Mouse (Mus musculus) kidney, postnatal 0 days (tissue): Measurements from ENCODE around the gene Mmp15. TPM values are rescaled to one million over a fixed set of nuclear protein-coding genes. Genes with fewer than 3 reads are reported as not detected.

Source experiments
- ATAC-seq: fragments of 200-750 bp; cut with Nextera tagmentation; replicated peaks from 2 replicates; pipeline ENCODE4 v1.8.0; 2017; ENCODE audit warnings: low read depth, moderate number of reproducible peaks, moderate TSS enrichment, moderate library complexity; ENCODE audit not compliant: low FRiP score
- DNase-seq: peaks from one replicate; pipeline ENCODE4 v3.0.0-alpha.2; 2016; ENCODE audit warnings: low spot score
- H3K27ac ChIP-seq: fragments of 300-500 bp; sonication (generic); 2 replicates; pipeline ENCODE4 v1.5.1; 2014; ENCODE audit warnings: mild to moderate bottlenecking
- H3K27me3 ChIP-seq: fragments of 300-500 bp; sonication (generic); 2 replicates; pipeline ENCODE4 v1.6.1; 2014; ENCODE audit warnings: low read length, mixed read lengths; ENCODE audit not compliant: insufficient read depth
- H3K36me3 ChIP-seq: fragments of 300-500 bp; sonication (generic); 2 replicates; pipeline ENCODE4 v1.6.1; 2014; ENCODE audit warnings: low read length, mixed read lengths; ENCODE audit not compliant: insufficient read depth
- H3K4me1 ChIP-seq: fragments of 300-500 bp; sonication (generic); replicated peaks from 2 replicates; pipeline ENCODE4 v1.6.1; 2014; ENCODE audit warnings: antibody characterized with exemption, low read length, mixed read lengths; ENCODE audit not compliant: insufficient read depth
- H3K4me2 ChIP-seq: fragments of 300-500 bp; sonication (generic); 2 replicates; pipeline ENCODE4 v1.6.1; 2014; ENCODE audit warnings: mild to moderate bottlenecking, low read length, moderate library complexity, mixed read lengths
- H3K4me3 ChIP-seq: fragments of 300-500 bp; sonication (generic); replicated peaks from 2 replicates; pipeline ENCODE4 v1.5.1; 2014; ENCODE audit warnings: low read depth, low read length
- H3K9ac ChIP-seq: fragments of 300-500 bp; sonication (generic); 2 replicates; pipeline ENCODE4 v1.6.1; 2014; ENCODE audit warnings: low read depth, low read length
- H3K9me3 ChIP-seq: fragments of 300-500 bp; sonication (generic); replicated peaks from 2 replicates; pipeline ENCODE4 v1.6.1; 2016; ENCODE audit warnings: low read length, inconsistent platforms, mixed read lengths
- CTCF ChIP-seq: IDR thresholded peaks from 2 replicates; pipeline ENCODE4 v1.5.1; 2016; ENCODE audit warnings: antibody characterized with exemption, low read depth, mild to moderate bottlenecking, moderate library complexity
- WGBS: fragments of 180-500 bp; shearing (Covaris S2); extraction: QIAGEN DNeasy Blood & Tissue Kit; methylation state at CpG from one replicate; pipeline ENCODE4 v1.1.7; 2014; 5-methylcytosine and 5-hydroxymethylcytosine counted together
- polyA plus RNA-seq: library from polyadenylated mRNA; unstranded; fragments of >200 nt; fragmentation: Nextera tagmentation; extraction: Ambion mirVana; gene quantifications from 2 replicates; pipeline ENCODE4 v1.2.1, GENCODE M21; 2015

The Mmp15 gene
- polyA plus RNA-seq, 1 experiment from 2014 or later = 5.8 TPM

DNA sequence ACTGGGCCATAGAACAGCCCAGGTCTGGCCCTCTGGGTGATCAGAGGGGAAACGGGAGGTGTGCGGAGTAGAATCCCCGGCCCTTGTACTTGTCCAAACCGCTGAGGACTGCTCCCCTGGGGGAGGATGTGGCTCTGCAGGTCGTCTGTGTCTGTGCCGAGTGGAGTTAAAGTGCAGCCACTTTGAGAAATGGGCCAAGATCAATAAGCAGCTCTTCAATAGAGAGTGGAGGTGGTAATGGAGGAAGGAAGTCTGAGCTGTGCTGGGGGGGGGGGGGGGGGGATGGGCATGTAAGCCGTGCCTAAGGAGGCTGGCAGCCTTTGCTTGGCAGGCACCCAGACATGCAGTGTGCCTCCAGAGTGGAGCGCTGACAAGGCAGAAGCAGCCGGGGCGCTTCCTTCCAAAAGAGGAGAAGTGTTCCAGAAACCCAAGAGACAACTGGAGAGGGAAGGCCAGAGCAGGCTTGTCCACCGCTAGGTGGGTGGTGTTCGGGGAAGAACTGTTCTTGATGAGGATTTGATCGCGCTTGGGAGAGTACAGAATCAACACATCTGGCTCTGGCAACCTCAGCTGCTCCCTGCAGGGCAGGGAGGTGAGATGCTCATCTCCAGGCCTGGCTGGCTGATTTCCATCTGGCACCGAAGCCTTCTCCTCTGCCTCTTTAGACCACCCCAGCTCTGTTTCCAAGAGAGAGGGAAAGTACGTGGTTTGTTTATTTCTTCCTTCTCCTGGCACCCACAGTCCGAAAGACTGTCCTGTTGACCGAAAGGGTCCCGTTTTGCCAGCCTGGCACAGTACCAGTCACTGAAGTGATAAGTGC lies 3.0 kb upstream of the Mmp15 start:
- Histone ChIP-seq H3K27me3 (no peaks in the 10 kb centered on the region), H3K36me3 (0 out of 2 replicates have a peak, but pooled peaks cover 2% of the 10 kb centered on the region), H3K4me1 (peaks cover 29% of the 10 kb centered on the region; the same call in 1 of the 2 replicates), H3K27ac (no peak overlapping the region), H3K9ac (no peak overlapping the region), H3K4me2 (no peak overlapping the region), H3K4me3 (no peak overlapping the region), H3K9me3 (no peaks in the 10 kb centered on the region)
- ATAC-seq (no peak), DNase-seq (no peak)
- WGBS = 52% methylated on average over 19 of the region's 19 CpGs
- TF ChIP-seq CTCF = no peak

DNA sequence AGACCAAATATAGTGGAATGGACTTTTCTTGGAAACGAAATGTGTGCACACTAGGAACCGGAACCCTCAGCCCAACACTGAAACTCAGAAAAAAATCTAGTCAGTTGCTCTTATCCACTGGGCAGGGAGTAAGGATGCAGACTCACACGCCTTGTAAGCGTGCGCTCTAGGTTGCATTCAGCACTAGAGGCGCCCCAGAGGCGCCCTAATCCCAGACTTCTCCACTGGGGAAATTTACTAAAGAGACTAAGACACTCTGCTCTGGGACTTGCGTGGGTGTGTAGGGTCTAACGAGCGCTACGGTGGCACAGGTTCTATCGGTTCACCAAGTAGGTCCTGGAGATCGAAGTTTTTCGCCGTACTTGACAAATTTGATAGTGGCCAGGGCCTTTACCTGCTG lies 607 bp upstream of the Mmp15 start:
- no peaks in the 10 kb centered on the region for H3K27me3 ChIP-seq
- 1% methylated on average over 15 of the region's 15 CpGs for WGBS
- H3K9me3 ChIP-seq = no peaks in the 10 kb centered on the region
- H3K4me2 ChIP-seq = peak overlapping the region; percentile 98
- no peak overlapping the region for H3K9ac ChIP-seq
- H3K36me3 ChIP-seq = no peaks in the 10 kb centered on the region
- peak overlapping the region; percentile 71 for H3K4me3 ChIP-seq
- no peak for ATAC-seq
- no peak overlapping the region for H3K27ac ChIP-seq
- peak; percentile 47 for TF ChIP-seq CTCF
- peaks cover 29% of the 10 kb centered on the region; the same call in 1 of the 2 replicates for H3K4me1 ChIP-seq
- peak; percentile 76 for DNase-seq

DNA sequence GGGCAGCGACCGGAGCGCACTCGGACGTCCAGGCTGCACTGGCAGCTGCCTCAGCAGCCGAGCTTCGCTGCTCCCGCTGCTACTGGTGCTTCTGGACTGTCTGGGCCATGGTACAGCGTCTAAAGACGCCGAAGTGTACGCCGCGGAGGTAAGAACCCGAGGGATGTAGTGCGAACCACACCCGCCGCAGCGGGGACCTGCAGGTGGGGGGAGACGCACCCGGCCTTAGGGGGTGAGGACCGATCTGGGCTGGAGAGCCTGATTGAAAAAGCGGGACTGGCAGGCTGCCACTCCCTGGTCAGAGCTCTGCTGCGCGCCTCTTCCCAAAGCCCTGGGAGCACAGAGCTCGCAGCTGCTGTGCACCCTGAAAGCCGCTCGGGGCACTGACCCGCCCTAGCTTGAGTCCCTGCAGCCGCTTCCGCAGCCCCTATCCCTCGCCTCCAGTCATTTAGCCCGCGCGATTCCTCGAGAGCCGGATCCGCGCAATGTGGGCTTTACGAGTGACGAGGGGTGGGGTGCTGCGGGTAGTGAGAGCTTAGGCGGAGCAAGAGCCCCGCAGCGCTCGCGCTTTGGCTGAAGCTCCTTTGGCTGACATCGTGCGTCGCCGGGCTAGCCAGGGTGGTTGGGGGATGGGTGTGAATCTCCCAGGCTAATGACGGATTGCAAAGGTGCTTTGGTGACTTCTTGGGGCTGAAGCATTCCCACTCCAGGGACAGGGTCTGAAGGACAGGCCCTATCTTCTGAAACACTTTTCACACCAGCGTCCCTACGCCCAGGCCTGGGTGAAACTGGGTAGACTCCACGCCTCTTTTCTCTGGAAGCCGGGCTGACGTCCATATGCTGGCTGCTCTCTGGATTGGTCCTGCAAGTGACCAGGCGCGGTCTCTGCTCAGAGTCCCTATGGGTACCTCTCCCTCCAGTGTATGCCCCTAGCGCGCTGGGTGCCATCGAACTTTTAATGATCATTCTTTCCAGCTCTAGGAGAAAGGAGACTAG lies 1.1 kb downstream of the Mmp15 start:
- Histone ChIP-seq H3K4me3 (peak overlapping the region; percentile 71), H3K27ac (peak overlapping the region; percentile 47), H3K9me3 (no peaks in the 10 kb centered on the region), H3K4me2 (peak overlapping the region; percentile 98), H3K4me1 (peaks cover 29% of the 10 kb centered on the region; the same call in 1 of the 2 replicates), H3K27me3 (no peaks in the 10 kb centered on the region), H3K9ac (peak overlapping the region; percentile 69), H3K36me3 (no peaks in the 10 kb centered on the region)
- 3% methylated on average over 62 of the region's 62 CpGs for WGBS
- DNase-seq (peak; percentile 45), ATAC-seq (peak; percentile 33)
- TF ChIP-seq CTCF = no peak

DNA sequence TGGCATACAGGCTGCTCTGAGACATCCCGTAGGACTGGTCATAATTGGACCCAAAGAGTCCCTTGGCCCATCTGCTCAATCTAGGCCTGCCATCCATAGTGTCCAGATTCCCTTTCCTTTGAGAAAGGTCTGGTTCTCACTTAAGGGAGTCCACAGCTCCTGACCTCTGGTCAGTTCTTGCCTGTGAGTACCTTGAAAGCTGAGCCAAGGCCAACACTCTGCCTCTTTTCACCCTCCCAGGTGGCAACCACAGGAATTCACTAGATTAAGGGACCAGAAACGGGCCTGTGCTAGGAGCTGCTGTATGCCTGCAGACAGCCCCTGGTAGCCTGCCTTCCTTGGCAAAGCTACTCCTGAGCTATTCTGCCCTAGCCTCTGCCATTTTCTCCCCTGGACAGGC lies 2.5 kb downstream of the Mmp15 start:
- Histone ChIP-seq H3K9ac (no peak overlapping the region), H3K4me3 (no peak overlapping the region), H3K27ac (no peak overlapping the region), H3K27me3 (no peaks in the 10 kb centered on the region), H3K9me3 (no peaks in the 10 kb centered on the region), H3K36me3 (no peaks in the 10 kb centered on the region), H3K4me1 (peaks cover 25% of the 10 kb centered on the region; the same call in 1 of the 2 replicates), H3K4me2 (no peak overlapping the region)
- 88% methylated on average over 2 of the region's 2 CpGs for WGBS
- DNase-seq (no peak), ATAC-seq (no peak)
- TF ChIP-seq CTCF = no peak

DNA sequence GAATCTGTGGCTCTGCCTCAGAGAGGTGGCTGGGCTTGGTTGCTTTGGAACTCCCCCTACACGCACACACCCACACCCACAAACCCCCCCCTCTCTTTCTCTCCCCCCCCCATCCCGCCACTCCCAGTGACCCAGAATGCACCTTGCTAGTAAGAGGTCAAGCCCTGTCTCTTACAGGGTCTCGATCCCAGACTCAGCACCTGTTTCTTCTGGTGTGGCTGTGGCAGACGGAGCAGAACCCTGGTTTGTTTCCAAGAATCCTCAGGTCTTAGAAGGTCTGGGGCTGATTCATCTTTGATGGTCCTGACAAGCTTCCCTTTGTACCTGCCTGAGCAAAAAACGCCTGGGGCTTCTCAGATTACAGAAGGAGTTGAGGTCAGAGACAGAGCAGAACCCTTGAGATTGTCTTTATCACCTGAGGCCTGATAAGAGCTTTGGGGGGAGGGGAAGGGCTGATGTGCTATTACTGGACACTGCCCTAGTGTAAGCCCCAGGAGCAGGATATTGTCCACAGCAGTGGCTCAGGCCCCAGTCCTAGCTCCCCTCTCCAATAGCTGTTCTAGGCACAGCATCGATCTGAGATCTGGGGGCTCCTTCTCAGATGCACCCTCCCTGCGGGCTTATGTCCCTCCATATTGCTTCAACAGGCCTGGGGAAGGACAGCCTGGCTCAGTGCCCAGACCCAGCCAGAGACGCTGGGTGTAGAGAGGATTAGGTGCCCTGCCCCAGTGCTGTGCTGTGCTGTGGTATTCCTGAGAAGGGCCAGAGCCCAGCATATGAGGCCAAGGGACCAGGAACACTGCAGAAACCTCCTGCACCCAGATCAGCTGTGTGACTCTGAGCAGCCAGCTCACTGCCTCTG lies 6.7 kb downstream of the Mmp15 start:
- Histone ChIP-seq H3K9me3 (no peaks in the 10 kb centered on the region), H3K36me3 (no peaks in the 10 kb centered on the region), H3K9ac (no peak overlapping the region), H3K4me3 (no peak overlapping the region), H3K4me1 (peaks cover 6% of the 10 kb centered on the region; the same call in 1 of the 2 replicates), H3K27me3 (no peaks in the 10 kb centered on the region), H3K4me2 (no peak overlapping the region), H3K27ac (no peak overlapping the region)
- DNase-seq = no peak
- TF ChIP-seq CTCF = no peak
- ATAC-seq = no peak
- 37% methylated on average over 8 of the region's 8 CpGs for WGBS
